Mouse (Mus musculus) heart, adult 2 months (tissue): ENCODE results near the gene Pou4f1.

Source experiments
- CTCF ChIP-seq: fragments of 200-600 bp; IDR thresholded peaks from 2 replicates; pipeline ENCODE4 v1.8.1; 2022; ENCODE audit warnings: antibody characterized with exemption, mild to moderate bottlenecking, moderate library complexity
- EP300 ChIP-seq: fragments of 200-500 bp; IDR thresholded peaks from 2 replicates; pipeline ENCODE4 v1.6.1; 2011; ENCODE audit warnings: low read depth, low read length, control low read depth; ENCODE audit not compliant: insufficient read depth
- POLR2A ChIP-seq: fragments of 200-500 bp; IDR thresholded peaks from 2 replicates; pipeline ENCODE4 v1.6.1; 2011; ENCODE audit warnings: mild to moderate bottlenecking, low read depth, low read length, control low read depth; ENCODE audit not compliant: insufficient read depth

DNA sequence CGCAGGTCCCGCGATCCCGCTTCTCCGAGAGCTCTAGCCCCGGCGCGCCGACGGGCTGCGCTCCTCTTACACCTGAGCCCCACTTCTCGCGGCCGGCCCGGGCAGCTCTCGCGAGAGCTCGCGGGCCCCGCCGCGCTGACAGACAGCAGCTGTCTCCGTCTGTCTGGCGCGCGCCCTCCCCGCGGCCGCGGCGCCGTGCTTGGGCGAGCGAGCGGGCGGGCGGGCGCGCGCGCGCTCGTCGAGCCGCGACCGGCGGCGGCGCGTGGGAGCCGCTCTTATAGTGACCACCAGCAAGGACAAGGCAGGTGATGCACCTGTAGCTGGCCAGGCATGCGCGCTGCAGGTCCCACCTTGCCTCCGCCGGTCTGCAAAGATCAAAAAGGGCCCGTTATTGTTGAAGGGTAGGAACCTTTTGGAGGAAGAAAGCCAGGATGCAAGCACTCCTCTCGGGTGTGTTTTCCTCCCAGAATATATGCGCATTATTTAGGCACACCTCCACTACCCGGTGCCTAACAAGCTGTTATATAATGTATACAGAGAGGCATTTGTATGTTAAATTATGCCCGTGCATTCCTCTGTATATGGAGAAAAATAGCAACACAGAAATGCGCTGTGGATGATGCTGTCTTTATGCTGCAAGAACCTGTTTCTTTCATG, at the start of gene Pou4f1:
- TF ChIP-seq POLR2A (no peak), CTCF (no peak), EP300 (no peak)
